Mouse (Mus musculus) neural tube, embryonic 14.5 days (tissue): ENCODE data around the gene Ms4a4d. TPM values are rescaled to one million over a fixed set of nuclear protein-coding genes. Genes with fewer than 3 reads are reported as not detected.
"Not testable (repeated sequence)": the region's sequence is repeated elsewhere in the genome, so short reads cannot be mapped to it uniquely, and the experiment has no call there.

Source experiments
- ATAC-seq: fragments of 200-750 bp; cut with Nextera tagmentation; 2 replicates; pipeline ENCODE4 v1.8.0; 2017; ENCODE audit warnings: low read depth, mild to moderate bottlenecking, moderate TSS enrichment, moderate library complexity
- H3K27ac ChIP-seq: fragments of 300-500 bp; sonication (generic); 2 replicates; pipeline ENCODE4 v1.5.1; 2014; ENCODE audit warnings: low read depth, mild to moderate bottlenecking, control low read depth, low read length, moderate library complexity, mixed read lengths
- H3K27me3 ChIP-seq: fragments of 300-500 bp; sonication (generic); 2 replicates; pipeline ENCODE4 v1.6.1; 2014; ENCODE audit warnings: low read length; ENCODE audit not compliant: control insufficient read depth, insufficient read depth
- H3K36me3 ChIP-seq: fragments of 300-500 bp; sonication (generic); 2 replicates; pipeline ENCODE4 v1.6.1; 2014; ENCODE audit warnings: low read length, mixed read lengths; ENCODE audit not compliant: control insufficient read depth, insufficient read depth
- H3K4me1 ChIP-seq: fragments of 300-500 bp; sonication (generic); 2 replicates; pipeline ENCODE4 v1.6.1; 2014; ENCODE audit warnings: low read length; ENCODE audit not compliant: control insufficient read depth, insufficient read depth
- H3K4me2 ChIP-seq: fragments of 300-500 bp; sonication (generic); 2 replicates; pipeline ENCODE4 v1.6.1; 2014; ENCODE audit warnings: mild to moderate bottlenecking, low read depth, low read length, control low read depth
- H3K4me3 ChIP-seq: fragments of 300-500 bp; sonication (generic); 2 replicates; pipeline ENCODE4 v1.5.1; 2014; ENCODE audit warnings: low read depth, low read length, control low read depth, mixed read lengths
- H3K9ac ChIP-seq: fragments of 300-500 bp; sonication (generic); replicated peaks from 2 replicates; pipeline ENCODE4 v1.6.1; 2014; ENCODE audit warnings: low read depth, mild to moderate bottlenecking, control low read depth, low read length, mixed read lengths
- H3K9me3 ChIP-seq: fragments of 300-500 bp; sonication (generic); 2 replicates; pipeline ENCODE4 v1.6.1; 2016; ENCODE audit warnings: low read length; ENCODE audit not compliant: control insufficient read depth
- WGBS: fragments of 180-500 bp; shearing (Covaris S2); extraction: QIAGEN DNeasy Blood & Tissue Kit; methylation state at CpG from one replicate; pipeline ENCODE4 v1.1.7; 2014; 5-methylcytosine and 5-hydroxymethylcytosine counted together
- polyA plus RNA-seq: library from polyadenylated mRNA; unstranded; fragments of >200 nt; fragmentation: Nextera tagmentation; extraction: Ambion mirVana; gene quantifications from 2 replicates; pipeline ENCODE4 v1.2.1, GENCODE M21; 2014

Gene Ms4a4d
- 0.17 TPM in 1 of 2 replicates, not detected in the other for polyA plus RNA-seq

DNA sequence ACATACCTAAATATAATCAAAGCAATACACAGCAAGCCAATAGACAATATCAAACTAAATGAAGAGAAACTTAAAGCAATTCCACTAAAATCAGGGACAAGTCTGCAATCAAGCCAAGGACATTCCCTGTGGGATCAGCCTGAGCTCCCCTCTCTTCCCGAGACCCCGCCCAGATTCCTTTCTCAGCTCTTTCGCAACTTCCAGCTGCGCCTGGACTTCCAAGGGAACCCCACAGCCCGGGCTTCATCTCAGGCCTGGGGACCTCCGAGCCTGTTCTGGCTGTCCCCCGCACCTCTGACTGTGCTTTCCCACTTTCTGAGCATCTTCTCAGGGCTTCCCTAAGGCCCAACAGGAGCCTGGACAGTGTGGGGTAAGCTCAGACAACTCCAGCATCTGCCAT is at the start of gene Ms4a4d:
TSS of gene Ms4a4d (plus strand) at position 209 of the 400 bp plus-strand sequence.
- ATAC-seq: no peak
- H3K4me1 ChIP-seq: no peaks in the 10 kb centered on the region
- no peaks in the 10 kb centered on the region for H3K9me3 ChIP-seq
- 26% methylated on average over 7 of the region's 7 CpGs for WGBS
- no peak within 1 kb of the TSS for H3K9ac ChIP-seq
- H3K27ac ChIP-seq: no peak within 1 kb of the TSS
- no peak within 1 kb of the TSS for H3K4me2 ChIP-seq
- no peak within 1 kb of the TSS for H3K4me3 ChIP-seq
- H3K27me3 ChIP-seq: no peaks in the 10 kb centered on the region
- H3K36me3 ChIP-seq: no peaks in the 10 kb centered on the region

DNA sequence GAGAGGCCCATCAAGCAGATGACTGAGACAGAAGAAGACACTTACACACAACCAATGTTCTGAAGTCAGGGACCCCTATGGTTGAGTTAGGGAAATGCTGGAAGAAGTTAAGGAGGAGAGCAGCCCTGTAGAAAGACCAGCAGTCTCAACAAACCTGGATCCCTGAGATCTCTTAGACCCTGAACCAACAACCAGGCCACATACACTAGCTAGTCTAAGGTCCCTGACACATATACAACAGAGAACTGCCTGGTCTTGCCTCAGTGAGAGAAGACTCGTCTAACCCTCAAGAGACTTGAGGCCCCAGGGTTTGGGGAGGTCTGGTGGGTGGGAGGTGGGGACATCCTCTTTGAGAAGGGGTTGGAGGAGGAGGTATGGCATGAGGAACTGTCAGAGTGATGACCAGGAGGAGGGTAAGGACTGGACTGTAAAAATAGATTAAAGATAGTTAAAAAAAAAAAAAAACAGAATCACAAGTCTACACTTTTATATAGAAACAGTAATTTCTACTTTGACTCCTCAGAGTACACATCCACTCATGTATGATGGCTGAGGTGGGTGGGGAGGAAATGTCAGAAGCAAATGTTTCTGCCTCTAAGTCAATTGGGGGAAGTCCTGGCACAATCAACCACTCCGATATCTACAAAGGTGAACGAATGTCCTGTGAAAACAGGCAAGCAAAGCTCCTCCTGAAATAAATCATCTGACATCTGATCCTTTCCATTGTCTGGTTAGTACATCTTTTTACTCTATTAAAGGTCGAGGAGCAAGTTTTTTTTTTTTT is 45.0 kb upstream of the Ms4a4d start:
- Histone ChIP-seq H3K27ac (no peak overlapping the region), H3K9ac (no peak overlapping the region), H3K4me2 (no peak overlapping the region), H3K36me3 (no peaks in the 10 kb centered on the region), H3K9me3 (no peaks in the 10 kb centered on the region), H3K4me3 (no peak overlapping the region), H3K4me1 (no peaks in the 10 kb centered on the region), H3K27me3 (no peaks in the 10 kb centered on the region)
- no peak for ATAC-seq
- 73% methylated on average over 4 of the region's 4 CpGs for WGBS

DNA sequence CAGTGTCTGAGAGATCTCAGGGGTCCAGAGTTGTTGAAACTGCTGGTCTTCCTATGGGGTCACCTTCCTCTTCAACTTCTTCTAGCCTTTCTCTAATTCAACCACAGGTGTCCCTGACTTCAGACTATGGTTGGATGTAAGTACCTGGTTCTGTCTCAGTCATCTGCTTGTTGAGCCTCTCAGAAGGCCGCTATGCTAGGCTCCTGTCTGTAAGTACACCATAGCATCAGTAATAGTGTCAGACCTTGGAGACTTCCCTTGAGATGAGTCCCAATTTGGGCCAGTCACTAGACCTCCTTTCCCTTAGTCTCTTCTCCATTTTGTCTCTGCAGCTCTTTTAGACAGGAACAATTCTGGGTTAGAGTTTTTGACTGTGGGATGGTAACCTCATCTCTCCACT is 43.9 kb upstream of the Ms4a4d start:
- Histone ChIP-seq H3K4me3 (no peak overlapping the region), H3K27ac (no peak overlapping the region), H3K27me3 (no peaks in the 10 kb centered on the region), H3K9me3 (no peaks in the 10 kb centered on the region), H3K4me2 (no peak overlapping the region), H3K4me1 (no peaks in the 10 kb centered on the region), H3K36me3 (no peaks in the 10 kb centered on the region), H3K9ac (no peak overlapping the region)
- no peak for ATAC-seq
- WGBS: 87% methylated on average over 1 of the region's 1 CpGs

DNA sequence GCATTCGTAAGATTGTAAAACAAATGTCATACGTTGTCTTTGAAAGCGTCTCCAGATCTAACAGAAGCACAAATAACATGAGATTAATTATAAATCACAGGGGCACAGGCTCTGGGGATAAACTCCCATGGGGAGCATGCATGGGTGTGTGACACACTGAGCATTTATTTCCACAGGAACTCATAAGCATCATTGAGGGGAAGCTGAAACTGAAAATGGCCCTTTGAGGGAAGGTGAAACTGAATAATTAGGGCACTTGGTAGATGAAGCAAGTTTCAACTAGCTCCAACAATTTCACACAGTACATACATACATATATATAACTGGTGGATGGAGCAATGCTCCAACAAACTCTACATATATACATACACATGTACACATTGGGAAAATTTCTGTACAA is 42.1 kb upstream of the Ms4a4d start:
- Histone ChIP-seq H3K9ac (no peak overlapping the region), H3K4me1 (no peaks in the 10 kb centered on the region), H3K4me2 (no peak overlapping the region), H3K27ac (no peak overlapping the region), H3K9me3 (no peaks in the 10 kb centered on the region), H3K4me3 (no peak overlapping the region), H3K27me3 (no peaks in the 10 kb centered on the region), H3K36me3 (no peaks in the 10 kb centered on the region)
- 88% methylated on average over 3 of the region's 3 CpGs for WGBS
- no peak for ATAC-seq

DNA sequence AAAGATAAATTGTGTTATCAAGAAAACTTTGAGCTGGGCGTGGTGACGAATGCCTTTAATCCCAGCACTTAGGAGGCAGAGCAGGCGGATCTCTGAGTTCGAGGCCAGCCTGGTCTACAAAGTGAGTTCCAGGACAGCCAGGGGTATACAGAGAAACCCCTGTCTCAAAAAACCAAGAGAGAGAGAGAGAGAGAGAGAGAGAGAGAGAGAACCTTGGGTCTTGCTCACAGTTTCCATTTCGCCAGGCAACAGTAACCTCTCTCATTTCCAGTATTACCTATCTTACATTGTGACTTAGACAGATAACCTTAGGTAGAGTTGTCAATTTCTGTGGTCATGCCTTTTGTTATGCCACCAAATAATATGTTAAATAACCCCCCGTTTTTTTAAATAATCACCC is 40.2 kb upstream of the Ms4a4d start:
- Histone ChIP-seq H3K4me1 (no peaks in the 10 kb centered on the region), H3K36me3 (no peaks in the 10 kb centered on the region), H3K9me3 (no peaks in the 10 kb centered on the region), H3K4me2 (no peak overlapping the region), H3K9ac (no peak overlapping the region), H3K27ac (no peak overlapping the region), H3K4me3 (no peak overlapping the region), H3K27me3 (no peaks in the 10 kb centered on the region)
- no peak for ATAC-seq
- 84% methylated on average over 6 of the region's 6 CpGs for WGBS

DNA sequence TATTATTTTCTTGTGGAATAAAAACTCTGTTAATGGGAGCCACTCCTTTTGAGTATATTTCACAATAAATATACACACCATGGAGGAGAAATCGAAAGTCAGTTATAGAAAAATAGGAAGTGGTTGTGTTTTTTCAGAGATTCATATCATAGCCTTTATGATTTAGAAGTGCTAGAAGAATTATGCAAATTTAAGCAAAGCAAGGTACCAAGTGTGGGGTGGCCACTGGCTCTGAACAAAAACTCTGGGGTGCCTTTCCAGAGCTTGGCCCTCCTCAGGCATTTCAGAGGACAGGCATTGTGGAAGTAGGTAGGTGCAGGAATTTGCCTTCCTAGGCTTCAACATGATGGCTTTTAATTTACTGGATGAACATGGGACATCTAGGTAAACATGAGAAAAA is 39.3 kb upstream of the Ms4a4d start:
- H3K9me3 ChIP-seq, H3K9ac ChIP-seq, H3K4me3 ChIP-seq, H3K27me3 ChIP-seq, ATAC-seq, H3K36me3 ChIP-seq, H3K4me1 ChIP-seq, H3K27ac ChIP-seq, H3K4me2 ChIP-seq: not testable (repeated sequence)
- 87% methylated on average over 1 of the region's 1 CpGs for WGBS

DNA sequence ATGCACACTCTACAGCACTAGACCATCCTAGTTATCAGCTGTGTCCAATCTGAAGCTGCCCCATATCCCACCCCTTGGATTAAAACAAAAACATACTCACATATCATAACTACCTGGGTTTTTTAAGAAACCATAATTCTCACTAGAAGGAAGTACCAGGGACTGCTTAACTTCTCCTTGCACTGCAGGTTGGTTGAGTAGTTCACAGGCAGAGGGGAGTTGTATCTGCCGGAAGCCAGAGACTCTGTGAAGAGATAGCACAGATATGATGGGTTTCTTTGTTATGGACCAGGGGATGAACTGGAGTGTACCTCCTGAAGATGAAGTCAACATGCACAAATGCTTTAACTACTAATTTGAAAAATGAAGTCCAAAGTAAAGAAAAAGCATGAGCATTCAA is 35.8 kb upstream of the Ms4a4d start:
- WGBS: 98% methylated on average over 1 of the region's 1 CpGs
- Histone ChIP-seq H3K36me3 (no peaks in the 10 kb centered on the region), H3K4me3 (no peak overlapping the region), H3K27me3 (no peaks in the 10 kb centered on the region), H3K9ac (no peak overlapping the region), H3K27ac (no peak overlapping the region), H3K4me1 (no peaks in the 10 kb centered on the region), H3K4me2 (no peak overlapping the region), H3K9me3 (no peaks in the 10 kb centered on the region)
- ATAC-seq: no peak

DNA sequence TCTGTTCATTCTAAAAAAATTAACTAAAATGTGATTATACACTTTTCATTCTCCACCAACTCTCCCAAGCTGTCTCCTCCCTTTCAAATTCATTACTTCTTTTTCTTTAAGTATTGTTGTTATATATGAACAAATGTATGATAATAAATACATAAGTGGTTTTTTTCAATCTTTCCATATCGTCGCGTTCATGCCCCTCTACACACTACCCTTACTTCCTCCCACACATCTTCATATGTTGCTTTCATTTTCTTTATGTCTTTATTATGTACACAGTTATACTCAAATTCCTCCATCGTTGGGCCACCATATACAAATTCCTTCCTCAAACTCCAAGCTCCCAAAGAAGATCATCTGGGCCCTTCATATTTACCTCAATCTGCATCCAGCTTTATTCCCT is 35.3 kb upstream of the Ms4a4d start:
- Histone ChIP-seq H3K9ac (no peak overlapping the region), H3K4me1 (no peaks in the 10 kb centered on the region), H3K9me3 (no peaks in the 10 kb centered on the region), H3K27me3 (no peaks in the 10 kb centered on the region), H3K4me3 (no peak overlapping the region), H3K4me2 (no peak overlapping the region), H3K36me3 (no peaks in the 10 kb centered on the region), H3K27ac (no peak overlapping the region)
- 93% methylated on average over 4 of the region's 4 CpGs for WGBS
- ATAC-seq: no peak

DNA sequence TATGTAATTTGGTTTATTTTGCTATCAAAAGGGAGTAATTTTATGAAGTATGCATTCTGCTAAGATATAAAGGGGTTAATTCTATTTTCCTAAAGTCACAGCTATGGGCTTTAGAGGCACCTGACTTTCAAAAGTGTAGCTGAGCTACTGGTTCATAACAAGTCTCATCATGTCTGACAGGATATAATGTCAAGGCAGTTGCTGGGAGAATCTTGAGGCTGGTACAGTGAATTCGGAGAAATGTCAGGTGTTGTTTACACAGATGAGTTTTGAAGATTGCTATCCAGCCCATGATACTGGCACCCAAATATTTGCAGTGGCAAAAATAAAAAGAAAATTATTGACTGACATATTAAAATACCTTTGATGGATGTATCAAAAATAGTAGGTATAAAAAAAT is 31.7 kb upstream of the Ms4a4d start:
- 88% methylated on average over 1 of the region's 1 CpGs for WGBS
- no peak overlapping the region for H3K9ac ChIP-seq
- no peak overlapping the region for H3K4me2 ChIP-seq
- no peaks in the 10 kb centered on the region for H3K4me1 ChIP-seq
- H3K27me3 ChIP-seq: no peaks in the 10 kb centered on the region
- H3K27ac ChIP-seq: no peak overlapping the region
- H3K9me3 ChIP-seq: no peaks in the 10 kb centered on the region
- H3K36me3 ChIP-seq: no peaks in the 10 kb centered on the region
- no peak for ATAC-seq
- H3K4me3 ChIP-seq: no peak overlapping the region
